Mouse (Mus musculus) lung, adult 2 months (tissue): ENCODE measurements around the gene Tmsb15a.

Experiments used
- CTCF ChIP-seq: fragments of 200-500 bp; IDR thresholded peaks from 2 replicates; pipeline ENCODE4 v1.5.1; 2011; ENCODE audit warnings: mild to moderate bottlenecking, low read length, control low read depth; ENCODE audit not compliant: insufficient read depth
- POLR2A ChIP-seq: fragments of 200-500 bp; IDR thresholded peaks from 2 replicates; pipeline ENCODE4 v1.6.1; 2011; ENCODE audit warnings: low read depth, mild to moderate bottlenecking, control low read depth, low read length, borderline replicate concordance; ENCODE audit errors: extremely low read depth

GRCm38 (mm10) chrX:135761707-135762106 is 36.6 kb upstream of the Tmsb15a start:
- TF ChIP-seq POLR2A (no peak), CTCF (no peak)
